Mouse (Mus musculus): ENCODE data around the gene Erp44. TPM values are rescaled to one million over a fixed set of nuclear protein-coding genes. Genes with fewer than 3 reads are reported as not detected.
A peak's percentile ranks its signal among the peaks of the same experiment; 100 is the strongest.

Erp44 gene
- total and polyA plus RNA-seq, 3 experiments: 31.1 to 31.6 TPM; not detected in 1

GRCm38 (mm10) chr4:48225604-48226003 lies 53.8 kb downstream of the Erp44 start:
- peaks cover 0 to 2% of the 10 kb centered on the region in 2 experiments; a peak in 2 of 4 replicates for H3K36me3 ChIP-seq (ENCODE audit: control insufficient read depth in 1 of 2, insufficient read depth in 2 of 2, low read length in 2 of 2)
- H3K4me1 ChIP-seq (ENCODE audit: control insufficient read depth in 1 of 2, insufficient read depth in 2 of 2, low read length in 2 of 2): no peaks in the 10 kb centered on the region
- no peak overlapping the region for H3K27ac ChIP-seq (ENCODE audit: control insufficient read depth, low read depth, low read length)
- H3K79me2 ChIP-seq (ENCODE audit: control insufficient read depth, insufficient read depth, low read length, poor library complexity): no peaks in the 10 kb centered on the region
- no peak overlapping the region for H3K4me3 ChIP-seq (ENCODE audit: control insufficient read depth in 1 of 2, insufficient read depth in 1 of 2, low read depth in 2 of 2, low read length in 2 of 2)
- H3K9ac ChIP-seq (ENCODE audit: control insufficient read depth, low read depth, low read length, poor library complexity, severe bottlenecking): no peak overlapping the region
- no peaks in the 10 kb centered on the region for H3K27me3 ChIP-seq (ENCODE audit: control insufficient read depth in 1 of 2, insufficient read depth in 2 of 2, low read length in 2 of 2)
- H3K9me3 ChIP-seq (replicated peaks; ENCODE audit: insufficient read depth, low read length): no peaks in the 10 kb centered on the region
- TF ChIP-seq KAT2A (conservative IDR thresholded peaks at IDR 0.05; ENCODE audit: low read depth, low read length) (no peak), TAL1 (IDR thresholded peaks at IDR 0.05; ENCODE audit: low read length) (no peak), ZNF384 (IDR thresholded peaks at IDR 0.05; ENCODE audit: low read depth, low read length) (no peak), ZMIZ1 (IDR thresholded peaks at IDR 0.05; ENCODE audit: low read depth, low read length) (no peak), MAFK (IDR thresholded peaks at IDR 0.05; ENCODE audit: borderline replicate concordance, low read depth, low read length) (0 out of 2 replicates have a peak, but pooled peaks have one; percentile 47)
- peak; percentile 12 for DNase-seq (ENCODE audit: low read depth, low spot score)

- Histone ChIP-seq H3K4me1 (ENCODE audit: control insufficient read depth in 1 of 2, insufficient read depth in 2 of 2, low read length in 2 of 2) (no peaks in the 10 kb centered on the region), H3K36me3 (ENCODE audit: control insufficient read depth in 1 of 2, insufficient read depth in 2 of 2, low read length in 2 of 2) (peaks cover 0 to 2% of the 10 kb centered on the region in 2 experiments; a peak in 2 of 4 replicates), H3K27ac (ENCODE audit: control insufficient read depth, low read depth, low read length) (no peak overlapping the region), H3K9ac (ENCODE audit: control insufficient read depth, low read depth, low read length, poor library complexity, severe bottlenecking) (no peak overlapping the region), H3K79me2 (ENCODE audit: control insufficient read depth, insufficient read depth, low read length, poor library complexity) (no peaks in the 10 kb centered on the region), H3K27me3 (ENCODE audit: control insufficient read depth in 1 of 2, insufficient read depth in 2 of 2, low read length in 2 of 2) (no peaks in the 10 kb centered on the region), H3K4me3 (ENCODE audit: control insufficient read depth in 1 of 2, insufficient read depth in 1 of 2, low read depth in 2 of 2, low read length in 2 of 2) (no peak overlapping the region), H3K9me3 (replicated peaks; ENCODE audit: insufficient read depth, low read length) (no peaks in the 10 kb centered on the region)
- DNase-seq (ENCODE audit: low read depth, low spot score): peak; percentile 41
- TF ChIP-seq RAD21 (IDR thresholded peaks at IDR 0.05; ENCODE audit: low read depth, low read length): peak; percentile 47
- TF ChIP-seq BHLHE40 (IDR thresholded peaks at IDR 0.05; ENCODE audit: borderline replicate concordance, low read depth, low read length): no peak
- no peak for TF ChIP-seq MAZ (IDR thresholded peaks at IDR 0.05; ENCODE audit: low read depth, low read length)
- peak; percentile 70 for TF ChIP-seq SMC3 (IDR thresholded peaks at IDR 0.05; ENCODE audit: low read depth, low read length)
- no peak for TF ChIP-seq MAX (IDR thresholded peaks at IDR 0.05; ENCODE audit: low read length)
- TF ChIP-seq ZC3H11A (IDR thresholded peaks at IDR 0.05; ENCODE audit: low read depth, low read length): 0 out of 2 replicates have a peak, but pooled peaks have one; percentile 10
- TF ChIP-seq CTCF (IDR thresholded peaks at IDR 0.05 in 2 of 3, conservative IDR thresholded peaks at IDR 0.05 in 1 of 3; ENCODE audit: control insufficient read depth in 1 of 3, insufficient read depth in 1 of 3, low read depth in 2 of 3, low read length in 3 of 3, poor library complexity in 1 of 3, severe bottlenecking in 1 of 3): peak; percentile 55 to 81 (median 66)
- TF ChIP-seq CHD1 (IDR thresholded peaks at IDR 0.05; ENCODE audit: low read depth, low read length): no peak
- no peak for TF ChIP-seq TCF12 (IDR thresholded peaks at IDR 0.05; ENCODE audit: low read depth, low read length)
- no peak for TF ChIP-seq POLR2AphosphoS2 (IDR thresholded peaks at IDR 0.05; ENCODE audit: low read length)
- TF ChIP-seq ELF1 (IDR thresholded peaks at IDR 0.05; ENCODE audit: low read depth, low read length): no peak
- TF ChIP-seq USF2 (IDR thresholded peaks at IDR 0.05; ENCODE audit: borderline replicate concordance in 1 of 2, insufficient read depth in 1 of 2, low read depth in 1 of 2, low read length in 2 of 2): no peak
Measured at GRCm38 (mm10) chr4:48225173-48225572, 54.2 kb downstream of the Erp44 start.

Data from MEL (cell line).